Mouse (Mus musculus): ENCODE data around the gene Cabp1. TPM values are rescaled to one million over a fixed set of nuclear protein-coding genes. Genes with fewer than 3 reads are reported as not detected.

Cabp1 gene
- total and polyA plus RNA-seq, 3 experiments = 0.35 to 1.7 TPM; not detected in 1

- no peak for DNase-seq (ENCODE audit: low read depth, low spot score)
- H3K27ac ChIP-seq (ENCODE audit: control insufficient read depth, low read depth, low read length) = no peak overlapping the region
- TF ChIP-seq USF1 (IDR thresholded peaks at IDR 0.05; ENCODE audit: low read depth, low read length) (no peak), EP300 (IDR thresholded peaks at IDR 0.05; ENCODE audit: low read depth in 1 of 2, low read length in 2 of 2) (no peak), CTCF (IDR thresholded peaks at IDR 0.05 in 2 of 3, conservative IDR thresholded peaks at IDR 0.05 in 1 of 3; ENCODE audit: control insufficient read depth in 1 of 3, insufficient read depth in 1 of 3, low read depth in 2 of 3, low read length in 3 of 3, poor library complexity in 1 of 3, severe bottlenecking in 1 of 3) (no peak), SMC3 (IDR thresholded peaks at IDR 0.05; ENCODE audit: low read depth, low read length) (no peak), TAL1 (IDR thresholded peaks at IDR 0.05; ENCODE audit: low read length) (no peak), USF2 (IDR thresholded peaks at IDR 0.05; ENCODE audit: borderline replicate concordance in 1 of 2, insufficient read depth in 1 of 2, low read depth in 1 of 2, low read length in 2 of 2) (no peak), CHD2 (IDR thresholded peaks at IDR 0.05; ENCODE audit: low read length) (no peak), RCOR1 (IDR thresholded peaks at IDR 0.05; ENCODE audit: low read depth, low read length) (no peak), POLR2AphosphoS2 (IDR thresholded peaks at IDR 0.05; ENCODE audit: low read length) (no peak), GABPA (IDR thresholded peaks at IDR 0.05; ENCODE audit: low read depth, low read length) (no peak)
- H3K27me3 ChIP-seq (ENCODE audit: control insufficient read depth in 1 of 2, insufficient read depth in 2 of 2, low read length in 2 of 2) = no peaks in the 10 kb centered on the region
- no peaks in the 10 kb centered on the region; a peak in 1 of 4 replicates for H3K36me3 ChIP-seq (ENCODE audit: control insufficient read depth in 1 of 2, insufficient read depth in 2 of 2, low read length in 2 of 2)
- H3K9me3 ChIP-seq (replicated peaks; ENCODE audit: insufficient read depth, low read length) = no peaks in the 10 kb centered on the region
- no peak overlapping the region for H3K9ac ChIP-seq (ENCODE audit: control insufficient read depth, low read depth, low read length, poor library complexity, severe bottlenecking)
- H3K79me2 ChIP-seq (ENCODE audit: control insufficient read depth, insufficient read depth, low read length, poor library complexity) = no peaks in the 10 kb centered on the region
- H3K4me3 ChIP-seq (ENCODE audit: control insufficient read depth in 1 of 2, insufficient read depth in 1 of 2, low read depth in 2 of 2, low read length in 2 of 2) = no peak overlapping the region
- peaks cover 0 to 2% of the 10 kb centered on the region in 2 experiments; a peak in 1 of 4 replicates for H3K4me1 ChIP-seq (ENCODE audit: control insufficient read depth in 1 of 2, insufficient read depth in 2 of 2, low read length in 2 of 2)
Observed at GRCm38 (mm10) chr5:115182925-115183324, 11.3 kb downstream of the Cabp1 start.

- Histone ChIP-seq H3K4me3 (ENCODE audit: control insufficient read depth in 1 of 2, insufficient read depth in 1 of 2, low read depth in 2 of 2, low read length in 2 of 2) (no peak overlapping the region), H3K79me2 (ENCODE audit: control insufficient read depth, insufficient read depth, low read length, poor library complexity) (no peaks in the 10 kb centered on the region), H3K9me3 (replicated peaks; ENCODE audit: insufficient read depth, low read length) (no peaks in the 10 kb centered on the region), H3K9ac (ENCODE audit: control insufficient read depth, low read depth, low read length, poor library complexity, severe bottlenecking) (no peak overlapping the region), H3K27me3 (ENCODE audit: control insufficient read depth in 1 of 2, insufficient read depth in 2 of 2, low read length in 2 of 2) (no peaks in the 10 kb centered on the region), H3K27ac (ENCODE audit: control insufficient read depth, low read depth, low read length) (no peak overlapping the region), H3K36me3 (ENCODE audit: control insufficient read depth in 1 of 2, insufficient read depth in 2 of 2, low read length in 2 of 2) (no peaks in the 10 kb centered on the region; a peak in 1 of 4 replicates), H3K4me1 (ENCODE audit: control insufficient read depth in 1 of 2, insufficient read depth in 2 of 2, low read length in 2 of 2) (peaks cover 0 to 2% of the 10 kb centered on the region in 2 experiments; a peak in 1 of 4 replicates)
- TF ChIP-seq MYB (IDR thresholded peaks at IDR 0.05; ENCODE audit: low read depth, low read length) (no peak), ZC3H11A (IDR thresholded peaks at IDR 0.05; ENCODE audit: low read depth, low read length) (no peak), MAX (IDR thresholded peaks at IDR 0.05; ENCODE audit: low read length) (no peak), E2F4 (IDR thresholded peaks at IDR 0.05; ENCODE audit: borderline replicate concordance, low read depth, low read length) (no peak), RCOR1 (IDR thresholded peaks at IDR 0.05; ENCODE audit: low read depth, low read length) (no peak), NRF1 (IDR thresholded peaks at IDR 0.05; ENCODE audit: insufficient read depth, low read depth, low read length, poor library complexity, severe bottlenecking) (no peak), MXI1 (IDR thresholded peaks at IDR 0.05; ENCODE audit: low read depth, low read length) (no peak), ZNF384 (IDR thresholded peaks at IDR 0.05; ENCODE audit: low read depth, low read length) (no peak), UBTF (IDR thresholded peaks at IDR 0.05; ENCODE audit: borderline replicate concordance, insufficient read depth, low read depth, low read length) (no peak)
- DNase-seq (ENCODE audit: low read depth, low spot score) = no peak
Observed at GRCm38 (mm10) chr5:115181248-115181940, 12.8 kb downstream of the Cabp1 start.

All from MEL (cell line).